Mouse (Mus musculus): Measurements from ENCODE around the gene Pde10a. TPM values are rescaled to one million over a fixed set of nuclear protein-coding genes. Genes with fewer than 3 reads are reported as not detected.

The Pde10a gene
- polyA plus RNA-seq, 1 experiment, result 0.52 TPM

GRCm38 (mm10) chr17:8872611-8873010, 347.4 kb downstream of the Pde10a start:
- WGBS, result 54% methylated on average over 8 of the region's 8 CpGs
- Histone ChIP-seq H3K27ac (ENCODE audit: insufficient read depth, low read depth, low read length) (no peak overlapping the region), H3K4me3 (ENCODE audit: low read depth, low read length) (no peak overlapping the region), H3K4me1 (ENCODE audit: control insufficient read depth, insufficient read depth, insufficient read length, low read length) (peaks cover 12% of the 10 kb centered on the region), H3K27me3 (ENCODE audit: control insufficient read depth, insufficient read depth, low read length) (no peaks in the 10 kb centered on the region), H3K36me3 (ENCODE audit: control insufficient read depth, insufficient read depth, low read length) (no peaks in the 10 kb centered on the region)
- TF ChIP-seq POLR2A (IDR thresholded peaks at IDR 0.05; ENCODE audit: low read depth, low read length) (no peak), CTCF (IDR thresholded peaks at IDR 0.05; ENCODE audit: extremely low read depth, insufficient read length, insufficient replicate concordance, low read depth, low read length) (no peak)

GRCm38 (mm10) chr17:8878056-8878455, 352.9 kb downstream of the Pde10a start:
- Histone ChIP-seq H3K4me1 (ENCODE audit: control insufficient read depth, insufficient read depth, insufficient read length, low read length) (peaks cover 5% of the 10 kb centered on the region; the same call in 1 of the 2 replicates), H3K27ac (ENCODE audit: insufficient read depth, low read depth, low read length) (no peak overlapping the region), H3K27me3 (ENCODE audit: control insufficient read depth, insufficient read depth, low read length) (no peaks in the 10 kb centered on the region), H3K36me3 (ENCODE audit: control insufficient read depth, insufficient read depth, low read length) (no peaks in the 10 kb centered on the region), H3K4me3 (ENCODE audit: low read depth, low read length) (no peak overlapping the region)
- TF ChIP-seq POLR2A (IDR thresholded peaks at IDR 0.05; ENCODE audit: low read depth, low read length) (no peak), CTCF (IDR thresholded peaks at IDR 0.05; ENCODE audit: extremely low read depth, insufficient read length, insufficient replicate concordance, low read depth, low read length) (no peak)
- 65% methylated on average over 1 of the region's 1 CpGs for WGBS

- Histone ChIP-seq H3K36me3 (ENCODE audit: control insufficient read depth, insufficient read depth, low read length) (no peaks in the 10 kb centered on the region), H3K4me3 (ENCODE audit: low read depth, low read length) (no peak overlapping the region), H3K27me3 (ENCODE audit: control insufficient read depth, insufficient read depth, low read length) (no peaks in the 10 kb centered on the region), H3K27ac (ENCODE audit: insufficient read depth, low read depth, low read length) (no peak overlapping the region), H3K4me1 (ENCODE audit: control insufficient read depth, insufficient read depth, insufficient read length, low read length) (no peaks in the 10 kb centered on the region)
- WGBS, result 83% methylated on average over 6 of the region's 6 CpGs
- TF ChIP-seq POLR2A (IDR thresholded peaks at IDR 0.05; ENCODE audit: low read depth, low read length), result no peak
- no peak for TF ChIP-seq CTCF (IDR thresholded peaks at IDR 0.05; ENCODE audit: extremely low read depth, insufficient read length, insufficient replicate concordance, low read depth, low read length)
Observed at GRCm38 (mm10) chr17:8881711-8882110, 356.5 kb downstream of the Pde10a start.

- TF ChIP-seq CTCF (IDR thresholded peaks at IDR 0.05; ENCODE audit: extremely low read depth, insufficient read length, insufficient replicate concordance, low read depth, low read length) (no peak), POLR2A (IDR thresholded peaks at IDR 0.05; ENCODE audit: low read depth, low read length) (no peak)
- Histone ChIP-seq H3K4me3 (ENCODE audit: low read depth, low read length) (no peak overlapping the region), H3K27ac (ENCODE audit: insufficient read depth, low read depth, low read length) (no peak overlapping the region), H3K36me3 (ENCODE audit: control insufficient read depth, insufficient read depth, low read length) (no peaks in the 10 kb centered on the region), H3K4me1 (ENCODE audit: control insufficient read depth, insufficient read depth, insufficient read length, low read length) (no peaks in the 10 kb centered on the region), H3K27me3 (ENCODE audit: control insufficient read depth, insufficient read depth, low read length) (no peaks in the 10 kb centered on the region)
- WGBS, result 88% methylated on average over 5 of the region's 5 CpGs
Observed at GRCm38 (mm10) chr17:8884691-8885090, 359.5 kb downstream of the Pde10a start.

- Histone ChIP-seq H3K36me3 (ENCODE audit: control insufficient read depth, insufficient read depth, low read length) (no peaks in the 10 kb centered on the region), H3K4me1 (ENCODE audit: control insufficient read depth, insufficient read depth, insufficient read length, low read length) (no peaks in the 10 kb centered on the region), H3K27me3 (ENCODE audit: control insufficient read depth, insufficient read depth, low read length) (no peaks in the 10 kb centered on the region), H3K27ac (ENCODE audit: insufficient read depth, low read depth, low read length) (no peak overlapping the region), H3K4me3 (ENCODE audit: low read depth, low read length) (no peak overlapping the region)
- no peak for TF ChIP-seq POLR2A (IDR thresholded peaks at IDR 0.05; ENCODE audit: low read depth, low read length)
- TF ChIP-seq CTCF (IDR thresholded peaks at IDR 0.05; ENCODE audit: extremely low read depth, insufficient read length, insufficient replicate concordance, low read depth, low read length), result no peak
- WGBS, result 94% methylated on average over 6 of the region's 6 CpGs
Observed at GRCm38 (mm10) chr17:8885830-8886229, 360.7 kb downstream of the Pde10a start.

GRCm38 (mm10) chr17:8888105-8888504, 362.9 kb downstream of the Pde10a start:
- 76% methylated on average over 9 of the region's 9 CpGs for WGBS
- no peaks in the 10 kb centered on the region for H3K36me3 ChIP-seq (ENCODE audit: control insufficient read depth, insufficient read depth, low read length)
- no peak overlapping the region for H3K4me3 ChIP-seq (ENCODE audit: low read depth, low read length)
- H3K27me3 ChIP-seq (ENCODE audit: control insufficient read depth, insufficient read depth, low read length), result no peaks in the 10 kb centered on the region
- no peak overlapping the region for H3K27ac ChIP-seq (ENCODE audit: insufficient read depth, low read depth, low read length)
- H3K4me1 ChIP-seq (ENCODE audit: control insufficient read depth, insufficient read depth, insufficient read length, low read length), result no peaks in the 10 kb centered on the region
- TF ChIP-seq POLR2A (IDR thresholded peaks at IDR 0.05; ENCODE audit: low read depth, low read length), result no peak
- TF ChIP-seq CTCF (IDR thresholded peaks at IDR 0.05; ENCODE audit: extremely low read depth, insufficient read length, insufficient replicate concordance, low read depth, low read length), result no peak

- Histone ChIP-seq H3K27ac (ENCODE audit: insufficient read depth, low read depth, low read length) (no peak overlapping the region), H3K27me3 (ENCODE audit: control insufficient read depth, insufficient read depth, low read length) (no peaks in the 10 kb centered on the region), H3K4me1 (ENCODE audit: control insufficient read depth, insufficient read depth, insufficient read length, low read length) (no peaks in the 10 kb centered on the region), H3K4me3 (ENCODE audit: low read depth, low read length) (no peak overlapping the region), H3K36me3 (ENCODE audit: control insufficient read depth, insufficient read depth, low read length) (no peaks in the 10 kb centered on the region)
- TF ChIP-seq CTCF (IDR thresholded peaks at IDR 0.05; ENCODE audit: extremely low read depth, insufficient read length, insufficient replicate concordance, low read depth, low read length) (no peak), POLR2A (IDR thresholded peaks at IDR 0.05; ENCODE audit: low read depth, low read length) (no peak)
- 80% methylated on average over 5 of the region's 5 CpGs for WGBS
Observed at GRCm38 (mm10) chr17:8888639-8889038, 363.5 kb downstream of the Pde10a start.

Data from small intestine, adult 2 months (tissue).